Mouse (Mus musculus) MEL (cell line): Measurements from ENCODE around the gene Gm17018. TPM values are rescaled to one million over a fixed set of nuclear protein-coding genes. Genes with fewer than 3 reads are reported as not detected.

Experiments
- DNase-seq: peaks from one replicate; pipeline ENCODE4 v3.0.0; 2011; ENCODE audit warnings: low read depth, low spot score
- H3K27ac ChIP-seq: 2 replicates; pipeline ENCODE4 v1.5.1; 2012; ENCODE audit warnings: low read depth, mild to moderate bottlenecking, control low read depth, low read length, moderate library complexity; ENCODE audit not compliant: control insufficient read depth
- H3K27me3 ChIP-seq, 2 experiments: fragments of 150-350 bp in 1 of 2; sonication (generic) in 1 of 2; 2 replicates each; pipeline ENCODE4 v1.6.1; 2012; ENCODE audit warnings: low read length in 2 of 2, mild to moderate bottlenecking in 2 of 2, improper control_type of control experiment in 1 of 2, moderate library complexity in 1 of 2; ENCODE audit not compliant: insufficient read depth in 2 of 2, control insufficient read depth in 1 of 2
- H3K36me3 ChIP-seq, 2 experiments: 2 replicates each; pipeline ENCODE4 v1.6.1; 2012 to 2014; ENCODE audit warnings: low read length in 2 of 2, improper control_type of control experiment in 1 of 2, inconsistent platforms in 1 of 2, mild to moderate bottlenecking in 1 of 2; ENCODE audit not compliant: insufficient read depth in 2 of 2, control insufficient read depth in 1 of 2
- H3K4me1 ChIP-seq, 2 experiments: fragments of 150-350 bp in 1 of 2; sonication (generic) in 1 of 2; 2 replicates each; pipeline ENCODE4 v1.6.1; 2012; ENCODE audit warnings: low read length in 2 of 2, improper control_type of control experiment in 1 of 2, mild to moderate bottlenecking in 1 of 2; ENCODE audit not compliant: insufficient read depth in 2 of 2, control insufficient read depth in 1 of 2
- H3K4me3 ChIP-seq, 2 experiments: fragments of 150-350 bp in 1 of 2; sonication (generic) in 1 of 2; 2 replicates each; pipeline ENCODE4 v1.5.1; 2012; ENCODE audit warnings: low read depth in 2 of 2, low read length in 2 of 2, mild to moderate bottlenecking in 2 of 2, moderate library complexity in 2 of 2, control low read depth in 1 of 2, improper control_type of control experiment in 1 of 2; ENCODE audit not compliant: control insufficient read depth in 1 of 2, insufficient read depth in 1 of 2
- H3K79me2 ChIP-seq: 2 replicates; pipeline ENCODE4 v1.6.1; 2012; ENCODE audit warnings: mild to moderate bottlenecking, low read length, moderate library complexity; ENCODE audit not compliant: control insufficient read depth, poor library complexity, insufficient read depth
- H3K9ac ChIP-seq: 2 replicates; pipeline ENCODE4 v1.6.1; 2012; ENCODE audit warnings: low read depth, mild to moderate bottlenecking, control low read depth, low read length, moderate library complexity; ENCODE audit not compliant: control insufficient read depth, poor library complexity, severe bottlenecking
- H3K9me3 ChIP-seq: fragments of 150-350 bp; sonication (generic); replicated peaks from 2 replicates; pipeline ENCODE4 v1.6.1; 2012; ENCODE audit warnings: mild to moderate bottlenecking, low read length, improper control_type of control experiment, moderate library complexity; ENCODE audit not compliant: insufficient read depth
- BHLHE40 ChIP-seq: IDR thresholded peaks from 2 replicates; pipeline ENCODE4 v1.6.1; 2012; ENCODE audit warnings: low read depth, mild to moderate bottlenecking, inconsistent platforms, low read length, improper control_type of control experiment, borderline replicate concordance
- CHD2 ChIP-seq: IDR thresholded peaks from 2 replicates; pipeline ENCODE4 v1.6.1; 2011; ENCODE audit warnings: low read length, improper control_type of control experiment
- CTCF ChIP-seq, 3 experiments: IDR thresholded peaks in 2 of 3; conservative IDR thresholded peaks in 1 of 3; 2 replicates each; pipeline ENCODE4 v1.5.1; 2011 to 2012; ENCODE audit warnings: low read length in 3 of 3, low read depth in 2 of 3, mild to moderate bottlenecking in 2 of 3, improper control_type of control experiment in 1 of 3, inconsistent platforms in 1 of 3, mixed read lengths in 1 of 3, moderate library complexity in 1 of 3; ENCODE audit not compliant: control insufficient read depth in 1 of 3, insufficient read depth in 1 of 3, poor library complexity in 1 of 3, severe bottlenecking in 1 of 3
- ELF1 ChIP-seq: IDR thresholded peaks from 2 replicates; pipeline ENCODE4 v1.6.1; 2014; ENCODE audit warnings: low read depth, mild to moderate bottlenecking, inconsistent platforms, low read length, improper control_type of control experiment, moderate library complexity
- JUND ChIP-seq: IDR thresholded peaks from 2 replicates; pipeline ENCODE4 v1.6.1; 2011; ENCODE audit warnings: low read depth, mild to moderate bottlenecking, improper control_type of control experiment, low read length
- KAT2A ChIP-seq: conservative IDR thresholded peaks from 2 replicates; pipeline ENCODE4 v1.6.1; 2012; ENCODE audit warnings: low read depth, low read length, improper control_type of control experiment, inconsistent platforms
- MAFK ChIP-seq: IDR thresholded peaks from 2 replicates; pipeline ENCODE4 v1.6.1; 2011; ENCODE audit warnings: low read depth, mild to moderate bottlenecking, low read length, improper control_type of control experiment, borderline replicate concordance
- MAX ChIP-seq: IDR thresholded peaks from 2 replicates; pipeline ENCODE4 v1.6.1; 2011; ENCODE audit warnings: low read length, improper control_type of control experiment
- MEF2A ChIP-seq: IDR thresholded peaks from 2 replicates; pipeline ENCODE4 v1.6.1; 2014; ENCODE audit warnings: low read depth, mild to moderate bottlenecking, inconsistent platforms, low read length, improper control_type of control experiment; ENCODE audit not compliant: poor library complexity, insufficient replicate concordance, severe bottlenecking; ENCODE audit errors: extremely low read depth
- MXI1 ChIP-seq: IDR thresholded peaks from 2 replicates; pipeline ENCODE4 v1.6.1; 2011; ENCODE audit warnings: mild to moderate bottlenecking, low read depth, low read length, improper control_type of control experiment
- MYB ChIP-seq: IDR thresholded peaks from 2 replicates; pipeline ENCODE4 v1.6.1; 2011; ENCODE audit warnings: mild to moderate bottlenecking, low read depth, low read length, improper control_type of control experiment
- NRF1 ChIP-seq: IDR thresholded peaks from 2 replicates; pipeline ENCODE4 v1.6.1; 2014; ENCODE audit warnings: low read depth, mild to moderate bottlenecking, inconsistent platforms, low read length, improper control_type of control experiment, moderate library complexity; ENCODE audit not compliant: poor library complexity, insufficient read depth, severe bottlenecking
- POLR2A ChIP-seq, 2 experiments: IDR thresholded peaks; 2 replicates each; pipeline ENCODE4 v1.6.1; 2011 to 2012; ENCODE audit warnings: low read length in 2 of 2, mild to moderate bottlenecking in 2 of 2, control low read depth in 1 of 2, improper control_type of control experiment in 1 of 2, low read depth in 1 of 2, moderate library complexity in 1 of 2; ENCODE audit not compliant: control insufficient read depth in 1 of 2, insufficient read depth in 1 of 2, poor library complexity in 1 of 2
- RCOR1 ChIP-seq: IDR thresholded peaks from 2 replicates; pipeline ENCODE4 v1.6.1; 2012; ENCODE audit warnings: low read depth, mild to moderate bottlenecking, inconsistent platforms, low read length, improper control_type of control experiment
- TAL1 ChIP-seq: IDR thresholded peaks from 2 replicates; pipeline ENCODE4 v1.6.1; 2012; ENCODE audit warnings: mild to moderate bottlenecking, inconsistent platforms, low read length, moderate library complexity, mixed read lengths
- UBTF ChIP-seq: IDR thresholded peaks from 2 replicates; pipeline ENCODE4 v1.6.1; 2012; ENCODE audit warnings: low read depth, mild to moderate bottlenecking, inconsistent platforms, low read length, improper control_type of control experiment, moderate library complexity, borderline replicate concordance; ENCODE audit not compliant: insufficient read depth
- USF1 ChIP-seq: IDR thresholded peaks from 2 replicates; pipeline ENCODE4 v1.6.1; 2014; ENCODE audit warnings: low read depth, mild to moderate bottlenecking, inconsistent platforms, low read length, improper control_type of control experiment, moderate library complexity
- USF2 ChIP-seq, 2 experiments: IDR thresholded peaks; 2 replicates each; pipeline ENCODE4 v1.6.1; 2011 to 2012; ENCODE audit warnings: improper control_type of control experiment in 2 of 2, low read length in 2 of 2, borderline replicate concordance in 1 of 2, inconsistent platforms in 1 of 2, low read depth in 1 of 2, mild to moderate bottlenecking in 1 of 2; ENCODE audit not compliant: insufficient read depth in 1 of 2
- ZKSCAN1 ChIP-seq: IDR thresholded peaks from 2 replicates; pipeline ENCODE4 v1.6.1; 2012; ENCODE audit warnings: low read depth, mild to moderate bottlenecking, inconsistent platforms, low read length, improper control_type of control experiment, moderate library complexity
- polyA plus RNA-seq, 2 experiments: library from polyadenylated mRNA; stranded (reverse) in 1 of 2; unstranded in 1 of 2; fragments of >175 nt in 1 of 2; fragments of >200 nt in 1 of 2; gene quantifications; 2 replicates each; pipeline versions ENCODE4 v1.2.1 to v1.2.4; 2012; ENCODE audit warnings: low replicate concordance in 2 of 2, low read depth in 1 of 2; ENCODE audit not compliant: insufficient read length in 2 of 2, insufficient read depth in 1 of 2, missing spikeins in 1 of 2
- total RNA-seq: library from RNA; depleted of rRNA; stranded (reverse); fragments of 300-350 nt; gene quantifications from 2 replicates; pipeline ENCODE4 v1.2.3, GENCODE M21; 2012

The Gm17018 gene
- total and polyA plus RNA-seq, 3 experiments: 34.9 to 62.6 TPM; not detected in 1

DNA sequence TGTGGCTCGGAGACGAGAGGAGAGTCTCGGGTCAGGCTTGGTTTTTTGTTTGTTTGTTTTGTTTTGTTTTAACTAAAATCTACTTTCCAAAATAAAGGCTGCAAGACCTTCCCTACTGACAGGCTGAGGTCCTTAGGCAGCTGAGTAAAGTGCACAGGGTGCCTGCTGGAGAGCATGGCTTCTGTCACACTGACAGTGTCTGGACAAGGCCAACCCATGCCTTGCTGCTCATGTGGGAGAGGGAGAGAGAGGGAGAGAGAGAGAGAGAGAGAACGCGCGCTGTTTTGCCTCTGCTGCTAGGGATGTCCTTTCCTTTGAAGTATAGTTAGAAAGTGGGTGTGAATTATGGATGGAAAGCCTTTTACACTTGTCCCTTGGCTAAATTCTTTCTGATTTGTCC lies 28.9 kb upstream of the Gm17018 start:
- DNase-seq: no peak
- no peaks in the 10 kb centered on the region for H3K27me3 ChIP-seq
- peaks cover 0 to 8% of the 10 kb centered on the region in 2 experiments; a peak in 2 of 4 replicates for H3K4me1 ChIP-seq
- no peak overlapping the region for H3K27ac ChIP-seq
- no peaks in the 10 kb centered on the region for H3K36me3 ChIP-seq
- H3K9ac ChIP-seq: no peak overlapping the region
- H3K79me2 ChIP-seq: no peaks in the 10 kb centered on the region
- TF ChIP-seq MAFK (no peak), ZKSCAN1 (no peak), MYB (no peak), UBTF (no peak), USF1 (no peak), KAT2A (no peak), POLR2A (IDR thresholded peaks at IDR 0.05; ENCODE audit: control insufficient read depth in 1 of 2, insufficient read depth in 1 of 2, low read depth in 1 of 2, low read length in 2 of 2, poor library complexity in 1 of 2) (no peak), BHLHE40 (no peak), MAX (no peak), NRF1 (no peak), JUND (no peak), USF2 (IDR thresholded peaks at IDR 0.05; ENCODE audit: borderline replicate concordance in 1 of 2, insufficient read depth in 1 of 2, low read depth in 1 of 2, low read length in 2 of 2) (no peak), MXI1 (no peak), ELF1 (no peak), TAL1 (no peak), CHD2 (no peak), CTCF (IDR thresholded peaks at IDR 0.05 in 2 of 3, conservative IDR thresholded peaks at IDR 0.05 in 1 of 3; ENCODE audit: control insufficient read depth in 1 of 3, insufficient read depth in 1 of 3, low read depth in 2 of 3, low read length in 3 of 3, poor library complexity in 1 of 3, severe bottlenecking in 1 of 3) (no peak), MEF2A (no peak)
- TF ChIP-seq, all 39 proteins: peak for 0
- Histone ChIP-seq H3K4me3 (no peak overlapping the region), H3K9me3 (no peaks in the 10 kb centered on the region)

DNA sequence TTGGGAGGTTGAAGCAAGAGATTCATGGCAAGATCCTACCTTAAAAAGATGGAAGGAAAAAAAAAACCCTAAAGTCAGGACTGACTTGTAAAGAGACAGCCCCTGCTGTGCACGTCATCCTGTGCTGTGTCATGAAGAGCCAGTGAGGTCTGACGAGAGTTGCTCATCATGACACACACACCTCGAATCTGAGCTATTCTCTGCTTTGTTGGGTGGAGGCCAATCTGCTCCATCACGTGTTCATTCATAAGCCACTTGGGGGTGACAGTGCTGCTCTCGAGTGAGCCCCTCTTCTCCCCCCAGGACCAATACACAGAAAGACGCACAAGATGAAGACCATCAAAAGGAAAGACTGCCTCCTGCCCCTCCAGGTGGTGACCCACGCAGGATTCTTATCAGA lies 26.8 kb upstream of the Gm17018 start:
- Histone ChIP-seq H3K9me3 (no peaks in the 10 kb centered on the region), H3K79me2 (no peaks in the 10 kb centered on the region), H3K4me3 (no peak overlapping the region), H3K36me3 (peaks cover 0 to 6% of the 10 kb centered on the region in 2 experiments; a peak in 2 of 4 replicates), H3K9ac (no peak overlapping the region), H3K27me3 (no peaks in the 10 kb centered on the region), H3K27ac (no peak overlapping the region), H3K4me1 (peaks cover 0 to 17% of the 10 kb centered on the region in 2 experiments; a peak in 2 of 4 replicates)
- peak; percentile 26 for DNase-seq
- TF ChIP-seq CHD2 (no peak), POLR2A (IDR thresholded peaks at IDR 0.05; ENCODE audit: control insufficient read depth in 1 of 2, insufficient read depth in 1 of 2, low read depth in 1 of 2, low read length in 2 of 2, poor library complexity in 1 of 2) (no peak), MAX (no peak), USF1 (peak; percentile 63), USF2 (IDR thresholded peaks at IDR 0.05; ENCODE audit: borderline replicate concordance in 1 of 2, insufficient read depth in 1 of 2, low read depth in 1 of 2, low read length in 2 of 2) (no peak), MAFK (no peak), RCOR1 (no peak)
